Mouse (Mus musculus) kidney, postnatal 0 days (tissue): ENCODE measurements at regions not wholly inside any gene's neighbourhood (a gene's known extent, or its start where the extent isn't known, plus 50 kb on each side); places are given as distances from the start of the nearest gene placed in this dataset.

Source experiments
- ATAC-seq: fragments of 200-750 bp; cut with Nextera tagmentation; replicated peaks from 2 replicates; pipeline ENCODE4 v1.8.0; 2017; ENCODE audit warnings: low read depth, moderate number of reproducible peaks, moderate TSS enrichment, moderate library complexity; ENCODE audit not compliant: low FRiP score
- DNase-seq: peaks from one replicate; pipeline ENCODE4 v3.0.0-alpha.2; 2016; ENCODE audit warnings: low spot score
- H3K27ac ChIP-seq: fragments of 300-500 bp; sonication (generic); 2 replicates; pipeline ENCODE4 v1.5.1; 2014; ENCODE audit warnings: mild to moderate bottlenecking
- H3K27me3 ChIP-seq: fragments of 300-500 bp; sonication (generic); 2 replicates; pipeline ENCODE4 v1.6.1; 2014; ENCODE audit warnings: low read length, mixed read lengths; ENCODE audit not compliant: insufficient read depth
- H3K36me3 ChIP-seq: fragments of 300-500 bp; sonication (generic); 2 replicates; pipeline ENCODE4 v1.6.1; 2014; ENCODE audit warnings: low read length, mixed read lengths; ENCODE audit not compliant: insufficient read depth
- H3K4me1 ChIP-seq: fragments of 300-500 bp; sonication (generic); replicated peaks from 2 replicates; pipeline ENCODE4 v1.6.1; 2014; ENCODE audit warnings: antibody characterized with exemption, low read length, mixed read lengths; ENCODE audit not compliant: insufficient read depth
- H3K4me2 ChIP-seq: fragments of 300-500 bp; sonication (generic); 2 replicates; pipeline ENCODE4 v1.6.1; 2014; ENCODE audit warnings: mild to moderate bottlenecking, low read length, moderate library complexity, mixed read lengths
- H3K4me3 ChIP-seq: fragments of 300-500 bp; sonication (generic); replicated peaks from 2 replicates; pipeline ENCODE4 v1.5.1; 2014; ENCODE audit warnings: low read depth, low read length
- H3K9ac ChIP-seq: fragments of 300-500 bp; sonication (generic); 2 replicates; pipeline ENCODE4 v1.6.1; 2014; ENCODE audit warnings: low read depth, low read length
- H3K9me3 ChIP-seq: fragments of 300-500 bp; sonication (generic); replicated peaks from 2 replicates; pipeline ENCODE4 v1.6.1; 2016; ENCODE audit warnings: low read length, inconsistent platforms, mixed read lengths
- CTCF ChIP-seq: IDR thresholded peaks from 2 replicates; pipeline ENCODE4 v1.5.1; 2016; ENCODE audit warnings: antibody characterized with exemption, low read depth, mild to moderate bottlenecking, moderate library complexity
- WGBS: fragments of 180-500 bp; shearing (Covaris S2); extraction: QIAGEN DNeasy Blood & Tissue Kit; methylation state at CpG from one replicate; pipeline ENCODE4 v1.1.7; 2014; 5-methylcytosine and 5-hydroxymethylcytosine counted together

- no peak overlapping the region for H3K9ac ChIP-seq
- H3K9me3 ChIP-seq: no peaks in the 10 kb centered on the region
- no peaks in the 10 kb centered on the region for H3K36me3 ChIP-seq
- no peak for TF ChIP-seq CTCF
- ATAC-seq (no peak), DNase-seq (no peak)
- H3K4me3 ChIP-seq: no peak overlapping the region
- H3K4me2 ChIP-seq: no peak overlapping the region
- H3K27ac ChIP-seq: no peak overlapping the region
- H3K4me1 ChIP-seq: no peaks in the 10 kb centered on the region
- 12% methylated on average over 4 of the region's 4 CpGs for WGBS
- H3K27me3 ChIP-seq: no peaks in the 10 kb centered on the region
Measured at GRCm38 (mm10) chr3:16941146-16941545, 934.9 kb upstream of the Gm5150 start.

GRCm38 (mm10) chr3:16939533-16939932 lies 933.3 kb upstream of the Gm5150 start:
- no peak overlapping the region for H3K9ac ChIP-seq
- H3K27me3 ChIP-seq: no peaks in the 10 kb centered on the region
- WGBS: 85% methylated on average over 6 of the region's 6 CpGs
- no peaks in the 10 kb centered on the region for H3K9me3 ChIP-seq
- TF ChIP-seq CTCF: no peak
- DNase-seq: no peak
- H3K4me3 ChIP-seq: no peak overlapping the region
- no peak overlapping the region for H3K27ac ChIP-seq
- no peaks in the 10 kb centered on the region for H3K36me3 ChIP-seq
- H3K4me2 ChIP-seq: no peak overlapping the region
- H3K4me1 ChIP-seq: no peaks in the 10 kb centered on the region
- no peak for ATAC-seq

- Histone ChIP-seq H3K27ac (no peak overlapping the region), H3K4me1 (no peaks in the 10 kb centered on the region), H3K27me3 (no peaks in the 10 kb centered on the region), H3K9me3 (no peaks in the 10 kb centered on the region), H3K9ac (no peak overlapping the region), H3K4me2 (no peak overlapping the region), H3K4me3 (no peak overlapping the region), H3K36me3 (no peaks in the 10 kb centered on the region)
- WGBS: 91% methylated on average over 5 of the region's 5 CpGs
- ATAC-seq (no peak), DNase-seq (no peak)
- no peak for TF ChIP-seq CTCF
Measured at GRCm38 (mm10) chr3:16939127-16939526, 932.9 kb upstream of the Gm5150 start.

- Histone ChIP-seq H3K4me1 (no peaks in the 10 kb centered on the region), H3K4me3 (no peak overlapping the region), H3K27me3 (no peaks in the 10 kb centered on the region), H3K9ac (no peak overlapping the region), H3K4me2 (no peak overlapping the region), H3K9me3 (no peaks in the 10 kb centered on the region), H3K36me3 (no peaks in the 10 kb centered on the region), H3K27ac (no peak overlapping the region)
- TF ChIP-seq CTCF: no peak
- DNase-seq (no peak), ATAC-seq (no peak)
- 80% methylated on average over 11 of the region's 11 CpGs for WGBS
Measured at GRCm38 (mm10) chr3:16938491-16939001, 932.3 kb upstream of the Gm5150 start.

- DNase-seq (no peak), ATAC-seq (no peak)
- Histone ChIP-seq H3K27ac (no peak overlapping the region), H3K9ac (no peak overlapping the region), H3K27me3 (no peaks in the 10 kb centered on the region), H3K4me3 (no peak overlapping the region), H3K4me1 (no peaks in the 10 kb centered on the region), H3K4me2 (no peak overlapping the region), H3K36me3 (no peaks in the 10 kb centered on the region), H3K9me3 (no peaks in the 10 kb centered on the region)
- TF ChIP-seq CTCF: 0 out of 2 replicates have a peak, but pooled peaks have one; percentile 10
- 65% methylated on average over 3 of the region's 3 CpGs for WGBS
Measured at GRCm38 (mm10) chr3:16930299-16930698, 924.1 kb upstream of the Gm5150 start.

GRCm38 (mm10) chr3:16929846-16930245 lies 923.6 kb upstream of the Gm5150 start:
- Histone ChIP-seq H3K4me1 (no peaks in the 10 kb centered on the region), H3K27me3 (no peaks in the 10 kb centered on the region), H3K9ac (no peak overlapping the region), H3K27ac (no peak overlapping the region), H3K4me2 (no peak overlapping the region), H3K4me3 (no peak overlapping the region), H3K9me3 (no peaks in the 10 kb centered on the region), H3K36me3 (no peaks in the 10 kb centered on the region)
- no peak for ATAC-seq
- WGBS: 90% methylated on average over 1 of the region's 1 CpGs
- DNase-seq: no peak
- no peak for TF ChIP-seq CTCF

GRCm38 (mm10) chr3:16924018-16924417 lies 917.8 kb upstream of the Gm5150 start:
- H3K4me1 ChIP-seq: no peaks in the 10 kb centered on the region
- no peak overlapping the region for H3K4me2 ChIP-seq
- no peaks in the 10 kb centered on the region for H3K36me3 ChIP-seq
- H3K27ac ChIP-seq: no peak overlapping the region
- no peak overlapping the region for H3K9ac ChIP-seq
- DNase-seq (no peak), ATAC-seq (no peak)
- no peak for TF ChIP-seq CTCF
- H3K9me3 ChIP-seq: no peaks in the 10 kb centered on the region
- H3K27me3 ChIP-seq: no peaks in the 10 kb centered on the region
- H3K4me3 ChIP-seq: no peak overlapping the region
